Mouse (Mus musculus) thymus, adult 2 months (tissue): ENCODE measurements at regions not wholly inside any gene's neighbourhood (a gene's known extent, or its start where the extent isn't known, plus 50 kb on each side); places are given as distances from the start of the nearest gene placed in this dataset.

Experiments used
- DNase-seq: peaks from one replicate; pipeline ENCODE4 v3.0.0; 2021
- H3K27ac ChIP-seq: fragments of 200-500 bp; 2 replicates; pipeline ENCODE4 v1.5.1; 2012; ENCODE audit warnings: low read length, control low read depth; ENCODE audit not compliant: control insufficient read depth, insufficient read depth
- H3K27me3 ChIP-seq: fragments of 200-500 bp; 2 replicates; pipeline ENCODE4 v1.6.1; 2012; ENCODE audit warnings: mild to moderate bottlenecking, low read length, moderate library complexity, mixed read lengths; ENCODE audit not compliant: control insufficient read depth, insufficient read depth
- H3K36me3 ChIP-seq: fragments of 200-500 bp; 2 replicates; pipeline ENCODE4 v1.6.1; 2012; ENCODE audit warnings: mild to moderate bottlenecking, low read length, moderate library complexity; ENCODE audit not compliant: control insufficient read depth, insufficient read depth
- H3K4me1 ChIP-seq: fragments of 200-500 bp; replicated peaks from 2 replicates; pipeline ENCODE4 v1.6.1; 2012; ENCODE audit warnings: low read length; ENCODE audit not compliant: control insufficient read depth, insufficient read depth
- H3K4me3 ChIP-seq: fragments of 200-500 bp; 2 replicates; pipeline ENCODE4 v1.5.1; 2012; ENCODE audit warnings: mild to moderate bottlenecking, low read length, control low read depth, moderate library complexity; ENCODE audit not compliant: control insufficient read depth, insufficient read depth
- CTCF ChIP-seq: fragments of 200-500 bp; IDR thresholded peaks from 2 replicates; pipeline ENCODE4 v1.5.1; 2012; ENCODE audit warnings: mild to moderate bottlenecking, control low read depth, low read length, moderate library complexity, borderline replicate concordance; ENCODE audit not compliant: control insufficient read depth, poor library complexity, insufficient read depth; ENCODE audit errors: extremely low read depth
- POLR2A ChIP-seq: fragments of 200-500 bp; IDR thresholded peaks from 2 replicates; pipeline ENCODE4 v1.6.1; 2012; ENCODE audit warnings: mild to moderate bottlenecking, low read length, control low read depth, moderate library complexity; ENCODE audit not compliant: control insufficient read depth, poor library complexity, insufficient read depth; ENCODE audit errors: extremely low read depth
- WGBS: fragments of 180-500 bp; shearing (Covaris S2); methylation state at CpG from one replicate; pipeline ENCODE4 v1.1.7; 2018; 5-methylcytosine and 5-hydroxymethylcytosine counted together

GRCm38 (mm10) chr16:12516834-12517685, 533.1 kb downstream of the Shisa9 start:
- Histone ChIP-seq H3K36me3 (no peaks in the 10 kb centered on the region), H3K4me1 (no peaks in the 10 kb centered on the region), H3K27me3 (no peaks in the 10 kb centered on the region), H3K27ac (no peak overlapping the region), H3K4me3 (no peak overlapping the region)
- 85% methylated on average over 8 of the region's 8 CpGs for WGBS
- DNase-seq: no peak
- TF ChIP-seq POLR2A (no peak), CTCF (no peak)

GRCm38 (mm10) chr16:12518264-12518663, 534.4 kb downstream of the Shisa9 start:
- no peak overlapping the region for H3K27ac ChIP-seq
- 76% methylated on average over 7 of the region's 7 CpGs for WGBS
- DNase-seq: no peak

GRCm38 (mm10) chr16:12521711-12522476, 538.0 kb downstream of the Shisa9 start:
- DNase-seq: no peak
- Histone ChIP-seq H3K27me3 (no peaks in the 10 kb centered on the region), H3K4me3 (no peak overlapping the region), H3K4me1 (no peaks in the 10 kb centered on the region), H3K36me3 (no peaks in the 10 kb centered on the region), H3K27ac (no peak overlapping the region)
- TF ChIP-seq CTCF: no peak
- TF ChIP-seq POLR2A: no peak
- WGBS: 88% methylated on average over 3 of the region's 3 CpGs

More at GRCm38 (mm10) chr16:12518264-12518663, 534.4 kb downstream of the Shisa9 start:
- TF ChIP-seq POLR2A: no peak
- TF ChIP-seq CTCF: no peak
- no peaks in the 10 kb centered on the region for H3K4me1 ChIP-seq
- H3K36me3 ChIP-seq: no peaks in the 10 kb centered on the region
- H3K4me3 ChIP-seq: no peak overlapping the region
- no peaks in the 10 kb centered on the region for H3K27me3 ChIP-seq

GRCm38 (mm10) chr16:12548462-12548861, 561.0 kb upstream of the Ercc4 start:
- no peak for TF ChIP-seq POLR2A
- no peak for TF ChIP-seq CTCF
- Histone ChIP-seq H3K4me1 (no peaks in the 10 kb centered on the region), H3K4me3 (no peak overlapping the region), H3K36me3 (no peaks in the 10 kb centered on the region), H3K27me3 (no peaks in the 10 kb centered on the region), H3K27ac (no peak overlapping the region)
- no peak for DNase-seq

- no peak overlapping the region for H3K27ac ChIP-seq
- no peak for DNase-seq
- H3K36me3 ChIP-seq: no peaks in the 10 kb centered on the region
- H3K4me1 ChIP-seq: no peaks in the 10 kb centered on the region
- no peak overlapping the region for H3K4me3 ChIP-seq
- no peak for TF ChIP-seq CTCF
- TF ChIP-seq POLR2A: no peak
- no peaks in the 10 kb centered on the region for H3K27me3 ChIP-seq
Observed at GRCm38 (mm10) chr16:12588889-12589288, 520.6 kb upstream of the Ercc4 start.

- H3K4me3 ChIP-seq: no peak overlapping the region
- no peaks in the 10 kb centered on the region for H3K27me3 ChIP-seq
- no peak for TF ChIP-seq POLR2A
- TF ChIP-seq CTCF: no peak
- no peaks in the 10 kb centered on the region for H3K36me3 ChIP-seq
- 79% methylated on average over 6 of the region's 6 CpGs for WGBS
- H3K27ac ChIP-seq: no peak overlapping the region
- DNase-seq: no peak
- H3K4me1 ChIP-seq: no peaks in the 10 kb centered on the region
Observed at GRCm38 (mm10) chr16:12608259-12608658, 501.2 kb upstream of the Ercc4 start.
